Mouse (Mus musculus) liver, embryonic 14.5 days (tissue): ENCODE data around the gene Prph2. TPM values are rescaled to one million over a fixed set of nuclear protein-coding genes. Genes with fewer than 3 reads are reported as not detected.

Experiments
- ATAC-seq: fragments of 200-750 bp; cut with Nextera tagmentation; 2 replicates; pipeline ENCODE4 v1.8.0; 2017; ENCODE audit warnings: moderate number of reproducible peaks, mild to moderate bottlenecking, moderate library complexity; ENCODE audit not compliant: insufficient read depth
- DNase-seq, 3 experiments: peaks; one replicate each; pipeline ENCODE4 v3.0.0-alpha.2; 2012 to 2013; ENCODE audit warnings: low read depth in 3 of 3, low spot score in 3 of 3
- H3K27ac ChIP-seq: fragments of 300-500 bp; sonication (generic); 2 replicates; pipeline ENCODE4 v1.5.1; 2014; ENCODE audit warnings: moderate library complexity, mild to moderate bottlenecking, control low read depth, inconsistent platforms
- H3K27me3 ChIP-seq: fragments of 300-500 bp; sonication (generic); 2 replicates; pipeline ENCODE4 v1.6.1; 2014; ENCODE audit warnings: mild to moderate bottlenecking, low read length, moderate library complexity; ENCODE audit not compliant: control insufficient read depth, insufficient read depth
- H3K36me3 ChIP-seq: fragments of 300-500 bp; sonication (generic); replicated peaks from 2 replicates; pipeline ENCODE4 v1.6.1; 2014; ENCODE audit warnings: low read depth; ENCODE audit not compliant: control insufficient read depth, insufficient read depth
- H3K4me1 ChIP-seq, 2 experiments: fragments of 200-500 bp in 1 of 2; fragments of 300-500 bp in 1 of 2; sonication (generic) in 1 of 2; replicated peaks; 2 replicates each; pipeline ENCODE4 v1.6.1; 2012 to 2014; ENCODE audit warnings: antibody characterized with exemption in 1 of 2, inconsistent platforms in 1 of 2, low read length in 1 of 2; ENCODE audit not compliant: control insufficient read depth in 2 of 2, insufficient read depth in 2 of 2
- H3K4me2 ChIP-seq: fragments of 300-500 bp; sonication (generic); 2 replicates; pipeline ENCODE4 v1.6.1; 2014; ENCODE audit warnings: low read depth, mild to moderate bottlenecking, control low read depth, moderate library complexity
- H3K4me3 ChIP-seq, 2 experiments: fragments of 200-500 bp in 1 of 2; fragments of 300-500 bp in 1 of 2; sonication (generic) in 1 of 2; 2 replicates each; pipeline ENCODE4 v1.5.1; 2012 to 2014; ENCODE audit warnings: low read depth in 2 of 2, low read length in 2 of 2, mild to moderate bottlenecking in 2 of 2, control low read depth in 1 of 2, inconsistent platforms in 1 of 2, moderate library complexity in 1 of 2; ENCODE audit not compliant: insufficient read depth in 1 of 2
- H3K9ac ChIP-seq: fragments of 300-500 bp; sonication (generic); replicated peaks from 2 replicates; pipeline ENCODE4 v1.6.1; 2014; ENCODE audit warnings: mild to moderate bottlenecking, control low read depth, moderate library complexity
- H3K9me3 ChIP-seq: fragments of 300-500 bp; sonication (generic); 2 replicates; pipeline ENCODE4 v1.6.1; 2016; ENCODE audit warnings: low read length, mixed read lengths; ENCODE audit not compliant: control insufficient read depth
- CTCF ChIP-seq: IDR thresholded peaks from 2 replicates; pipeline ENCODE4 v1.5.1; 2016; ENCODE audit warnings: antibody characterized with exemption, low read depth, control low read depth
- EP300 ChIP-seq: IDR thresholded peaks from 2 replicates; pipeline ENCODE4 v1.6.1; 2016; ENCODE audit warnings: antibody characterized with exemption, low read depth
- WGBS: fragments of 180-500 bp; shearing (Covaris S2); extraction: QIAGEN DNeasy Blood & Tissue Kit; methylation state at CpG from one replicate; pipeline ENCODE4 v1.1.7; 2014; ENCODE audit not compliant: insufficient replicate concordance; 5-methylcytosine and 5-hydroxymethylcytosine counted together
- polyA plus RNA-seq, 2 experiments: library from polyadenylated mRNA; depleted of rRNA in 1 of 2; stranded (reverse) in 1 of 2; unstranded in 1 of 2; fragments of >200 nt; fragmentation: Nextera tagmentation in 1 of 2; extraction: Ambion mirVana in 1 of 2; gene quantifications; 2 replicates each; pipeline versions ENCODE4 v1.2.1 to v1.2.3; 2012 to 2014

Gene Prph2
- polyA plus RNA-seq, 2 experiments, result not detected

DNA sequence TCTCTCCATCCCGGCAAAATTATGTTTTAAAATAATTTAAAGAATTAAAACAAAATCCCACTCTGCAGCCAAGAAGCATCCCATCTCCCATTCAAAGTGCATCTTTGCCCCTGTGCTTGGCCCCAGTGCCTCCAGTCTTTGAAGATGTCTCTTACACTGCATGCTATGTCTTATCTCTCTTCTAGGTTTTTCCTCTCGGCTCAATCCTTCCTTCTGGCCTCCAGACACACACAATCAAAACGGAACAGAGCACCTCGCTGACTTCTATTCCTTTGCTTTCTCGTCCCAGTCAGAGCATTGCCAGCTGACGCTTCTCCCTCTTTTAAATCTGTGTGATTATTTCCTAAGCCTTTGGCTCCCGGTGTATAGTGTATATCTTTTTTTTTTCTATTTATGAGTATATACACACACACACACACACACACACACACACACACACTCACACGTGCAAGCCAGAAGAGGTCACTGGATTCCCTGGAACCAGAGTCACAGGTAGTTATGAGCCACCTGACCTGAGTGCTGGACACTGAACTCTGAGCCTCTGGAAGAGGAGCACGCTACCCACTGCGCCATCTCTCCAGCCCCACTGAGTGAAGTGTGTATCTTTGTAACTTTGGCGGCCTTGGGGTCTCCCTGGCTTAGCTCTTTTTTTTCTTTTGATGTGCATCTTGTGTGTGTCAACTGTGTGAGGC, 24.9 kb upstream of the Prph2 start:
- Histone ChIP-seq H3K4me2 (peak overlapping the region; percentile 68), H3K36me3 (no peaks in the 10 kb centered on the region), H3K9me3 (no peaks in the 10 kb centered on the region), H3K27ac (peak overlapping the region; percentile 30), H3K9ac (peak overlapping the region; percentile 49), H3K4me1 (peaks cover 18 to 38% of the 10 kb centered on the region in 2 experiments), H3K4me3 (no peak overlapping the region; a peak in 1 of 4 replicates), H3K27me3 (no peaks in the 10 kb centered on the region)
- WGBS, result 36% methylated on average over 11 of the region's 11 CpGs
- no peak for ATAC-seq
- DNase-seq, result no peak
- no peak for TF ChIP-seq EP300
- no peak for TF ChIP-seq CTCF

DNA sequence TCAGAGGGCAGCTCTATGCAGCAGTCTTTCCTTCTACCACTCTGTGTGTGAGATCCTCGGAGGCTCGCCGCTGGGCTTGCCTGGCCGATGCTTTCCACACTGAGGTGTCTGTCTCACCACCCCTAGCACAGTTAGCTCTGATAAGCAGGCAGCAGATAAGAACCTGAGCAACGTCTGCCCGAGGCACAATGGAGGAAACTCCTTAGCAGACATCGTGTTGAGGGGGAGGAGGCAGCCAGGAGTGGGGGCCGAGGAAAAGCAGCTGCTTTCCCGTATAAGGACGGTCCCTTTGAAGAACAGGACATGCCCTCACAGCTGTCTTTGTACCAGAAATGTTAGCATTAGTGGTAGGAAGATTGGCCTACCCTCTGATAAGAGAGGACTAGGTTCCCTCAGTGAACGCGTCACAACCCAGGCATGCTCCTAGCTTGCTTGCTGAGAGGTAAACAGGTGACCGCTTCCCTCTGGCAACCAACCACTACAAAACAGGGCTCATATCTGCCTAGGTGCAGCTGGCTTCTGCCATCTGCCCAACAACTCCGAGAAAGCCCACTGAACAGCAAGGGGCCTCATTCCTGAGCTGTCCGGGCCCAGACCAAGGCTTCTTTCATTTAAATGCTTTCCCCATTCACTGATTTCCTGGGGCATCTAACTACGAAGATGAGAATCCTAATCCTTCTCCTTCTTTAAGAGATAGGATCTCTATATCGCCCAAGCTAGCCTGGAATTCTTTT, 24.2 kb upstream of the Prph2 start:
- Histone ChIP-seq H3K4me3 (peak overlapping the region in 1 of 2 experiments; percentile 2; a peak in 2 of 4 replicates), H3K27ac (peak overlapping the region; percentile 55), H3K4me2 (peak overlapping the region; percentile 68), H3K27me3 (no peaks in the 10 kb centered on the region), H3K9ac (peak overlapping the region; percentile 49), H3K4me1 (peaks cover 18 to 38% of the 10 kb centered on the region in 2 experiments), H3K36me3 (no peaks in the 10 kb centered on the region), H3K9me3 (no peaks in the 10 kb centered on the region)
- peak; percentile 45; the same call in 1 of the 2 replicates for TF ChIP-seq EP300
- no peak for TF ChIP-seq CTCF
- WGBS, result 13% methylated on average over 17 of the region's 17 CpGs
- DNase-seq (peak in 1 of 3 experiments; percentile 38), ATAC-seq (peak; percentile 42)

DNA sequence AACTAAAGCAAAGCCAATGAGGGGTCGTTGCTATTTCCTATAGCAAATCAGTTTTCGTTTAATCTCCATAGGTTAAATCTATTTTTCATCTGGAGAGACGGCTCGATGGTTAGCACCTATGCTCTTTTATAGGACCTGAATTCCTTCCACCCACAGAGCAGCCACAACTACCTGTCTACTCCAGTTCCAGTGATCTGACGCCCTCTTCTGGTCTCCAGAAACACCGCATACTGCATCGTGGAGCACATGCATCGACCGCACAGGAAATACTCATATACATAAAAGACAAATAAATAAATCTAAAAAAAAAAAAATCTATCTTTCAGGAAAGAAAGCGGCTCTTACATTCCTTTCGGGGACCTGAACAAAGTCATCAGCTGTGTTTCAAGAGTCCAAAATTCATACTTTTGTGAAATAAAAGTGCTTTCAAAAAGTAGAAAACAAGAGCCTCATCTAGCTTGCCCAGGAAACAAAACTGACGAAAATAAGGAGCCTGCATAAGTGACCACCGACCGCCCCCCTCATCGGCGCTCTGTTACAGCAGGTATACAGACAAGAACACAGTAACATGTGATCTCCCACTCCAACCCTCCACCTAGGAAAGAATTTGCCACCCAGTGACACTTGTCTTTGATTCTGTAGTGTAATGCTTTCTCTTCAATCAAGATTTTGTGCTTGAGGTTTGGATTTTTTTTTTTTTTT, 21.6 kb upstream of the Prph2 start:
- Histone ChIP-seq H3K4me1 (peaks cover 28 to 42% of the 10 kb centered on the region in 2 experiments), H3K9ac (peak overlapping the region; percentile 65), H3K4me2 (peak overlapping the region; percentile 94), H3K9me3 (no peaks in the 10 kb centered on the region), H3K36me3 (no peaks in the 10 kb centered on the region), H3K4me3 (peak overlapping the region; percentile 74 to 79), H3K27me3 (no peaks in the 10 kb centered on the region), H3K27ac (peak overlapping the region; percentile 48)
- TF ChIP-seq CTCF (peak; percentile 85), EP300 (no peak)
- DNase-seq (peak in 1 of 3 experiments; percentile 58), ATAC-seq (no peak)
- 21% methylated on average over 16 of the region's 16 CpGs for WGBS

- Histone ChIP-seq H3K36me3 (no peaks in the 10 kb centered on the region), H3K27ac (peak overlapping the region; percentile 48), H3K9ac (peak overlapping the region; percentile 65), H3K4me1 (peaks cover 28 to 41% of the 10 kb centered on the region in 2 experiments), H3K9me3 (no peaks in the 10 kb centered on the region), H3K27me3 (no peaks in the 10 kb centered on the region), H3K4me2 (peak overlapping the region; percentile 94), H3K4me3 (peak overlapping the region; percentile 74 to 79)
- ATAC-seq (peak; percentile 4; the same call in 1 of the 2 replicates), DNase-seq (peak in 1 of 3 experiments; percentile 47)
- TF ChIP-seq EP300 (no peak), CTCF (no peak)
- WGBS, result under 1% methylated on average over 44 of the region's 44 CpGs
Measured at GRCm38 (mm10) chr17:46889450-46890084, 20.7 kb upstream of the Prph2 start.
